Mouse (Mus musculus): ENCODE results near the gene Runx2. TPM values are rescaled to one million over a fixed set of nuclear protein-coding genes. Genes with fewer than 3 reads are reported as not detected.

Runx2 gene
- total and polyA plus RNA-seq, 3 experiments = not detected

GRCm38 (mm10) chr17:44603170-44603569 is 211.4 kb downstream of the Runx2 start:
- Histone ChIP-seq H3K27me3 (ENCODE audit: control insufficient read depth in 1 of 2, insufficient read depth in 2 of 2, low read length in 2 of 2) (no peaks in the 10 kb centered on the region; a peak in 1 of 4 replicates), H3K79me2 (ENCODE audit: control insufficient read depth, insufficient read depth, low read length, poor library complexity) (no peaks in the 10 kb centered on the region), H3K4me1 (ENCODE audit: control insufficient read depth in 1 of 2, insufficient read depth in 2 of 2, low read length in 2 of 2) (no peaks in the 10 kb centered on the region), H3K9me3 (replicated peaks; ENCODE audit: insufficient read depth, low read length) (no peaks in the 10 kb centered on the region), H3K36me3 (ENCODE audit: control insufficient read depth in 1 of 2, insufficient read depth in 2 of 2, low read length in 2 of 2) (no peaks in the 10 kb centered on the region; a peak in 1 of 4 replicates), H3K27ac (ENCODE audit: control insufficient read depth, low read depth, low read length) (no peak overlapping the region), H3K4me3 (ENCODE audit: control insufficient read depth in 1 of 2, insufficient read depth in 1 of 2, low read depth in 2 of 2, low read length in 2 of 2) (no peak overlapping the region), H3K9ac (ENCODE audit: control insufficient read depth, low read depth, low read length, poor library complexity, severe bottlenecking) (no peak overlapping the region)
- TF ChIP-seq POLR2AphosphoS5 (IDR thresholded peaks at IDR 0.05; ENCODE audit: borderline replicate concordance, low read depth, low read length) (no peak), MAFK (IDR thresholded peaks at IDR 0.05; ENCODE audit: borderline replicate concordance, low read depth, low read length) (no peak), USF2 (IDR thresholded peaks at IDR 0.05; ENCODE audit: borderline replicate concordance in 1 of 2, insufficient read depth in 1 of 2, low read depth in 1 of 2, low read length in 2 of 2) (no peak), SIN3A (IDR thresholded peaks at IDR 0.05; ENCODE audit: low read length) (no peak), POLR2AphosphoS2 (IDR thresholded peaks at IDR 0.05; ENCODE audit: low read length) (no peak), GABPA (IDR thresholded peaks at IDR 0.05; ENCODE audit: low read depth, low read length) (no peak), MEF2A (IDR thresholded peaks at IDR 0.05; ENCODE audit: extremely low read depth, insufficient replicate concordance, low read depth, low read length, poor library complexity, severe bottlenecking) (no peak), HCFC1 (IDR thresholded peaks at IDR 0.05; ENCODE audit: low read depth, low read length) (no peak), ELF1 (IDR thresholded peaks at IDR 0.05; ENCODE audit: low read depth, low read length) (no peak), CHD1 (IDR thresholded peaks at IDR 0.05; ENCODE audit: low read depth, low read length) (no peak), MAZ (IDR thresholded peaks at IDR 0.05; ENCODE audit: low read depth, low read length) (no peak), ETS1 (IDR thresholded peaks at IDR 0.05; ENCODE audit: low read depth, low read length) (no peak), SMC3 (IDR thresholded peaks at IDR 0.05; ENCODE audit: low read depth, low read length) (no peak), BHLHE40 (IDR thresholded peaks at IDR 0.05; ENCODE audit: borderline replicate concordance, low read depth, low read length) (no peak), ZMIZ1 (IDR thresholded peaks at IDR 0.05; ENCODE audit: low read depth, low read length) (no peak), MXI1 (IDR thresholded peaks at IDR 0.05; ENCODE audit: low read depth, low read length) (no peak)
- no peak for DNase-seq (ENCODE audit: low read depth, low spot score)

GRCm38 (mm10) chr17:44601317-44602021 is 213.1 kb downstream of the Runx2 start:
- no peaks in the 10 kb centered on the region for H3K79me2 ChIP-seq (ENCODE audit: control insufficient read depth, insufficient read depth, low read length, poor library complexity)
- H3K4me1 ChIP-seq (ENCODE audit: control insufficient read depth in 1 of 2, insufficient read depth in 2 of 2, low read length in 2 of 2) = no peaks in the 10 kb centered on the region
- no peak overlapping the region for H3K4me3 ChIP-seq (ENCODE audit: control insufficient read depth in 1 of 2, insufficient read depth in 1 of 2, low read depth in 2 of 2, low read length in 2 of 2)
- no peak overlapping the region for H3K27ac ChIP-seq (ENCODE audit: control insufficient read depth, low read depth, low read length)
- H3K9me3 ChIP-seq (replicated peaks; ENCODE audit: insufficient read depth, low read length) = no peaks in the 10 kb centered on the region
- TF ChIP-seq KAT2A (conservative IDR thresholded peaks at IDR 0.05; ENCODE audit: low read depth, low read length) = no peak
- no peak for TF ChIP-seq MAFK (IDR thresholded peaks at IDR 0.05; ENCODE audit: borderline replicate concordance, low read depth, low read length)
- no peak for TF ChIP-seq USF1 (IDR thresholded peaks at IDR 0.05; ENCODE audit: low read depth, low read length)
- TF ChIP-seq HCFC1 (IDR thresholded peaks at IDR 0.05; ENCODE audit: low read depth, low read length) = no peak
- TF ChIP-seq JUND (IDR thresholded peaks at IDR 0.05; ENCODE audit: low read depth, low read length) = no peak
- no peak for TF ChIP-seq CTCF (IDR thresholded peaks at IDR 0.05 in 2 of 3, conservative IDR thresholded peaks at IDR 0.05 in 1 of 3; ENCODE audit: control insufficient read depth in 1 of 3, insufficient read depth in 1 of 3, low read depth in 2 of 3, low read length in 3 of 3, poor library complexity in 1 of 3, severe bottlenecking in 1 of 3)
- no peak for TF ChIP-seq MEF2A (IDR thresholded peaks at IDR 0.05; ENCODE audit: extremely low read depth, insufficient replicate concordance, low read depth, low read length, poor library complexity, severe bottlenecking)
- TF ChIP-seq NELFE (IDR thresholded peaks at IDR 0.05; ENCODE audit: low read depth, low read length) = no peak
- TF ChIP-seq RCOR1 (IDR thresholded peaks at IDR 0.05; ENCODE audit: low read depth, low read length) = no peak
- no peak for TF ChIP-seq POLR2A (IDR thresholded peaks at IDR 0.05; ENCODE audit: control insufficient read depth in 1 of 2, insufficient read depth in 1 of 2, low read depth in 1 of 2, low read length in 2 of 2, poor library complexity in 1 of 2)
- no peak for TF ChIP-seq TCF12 (IDR thresholded peaks at IDR 0.05; ENCODE audit: low read depth, low read length)
- TF ChIP-seq TAL1 (IDR thresholded peaks at IDR 0.05; ENCODE audit: low read length) = no peak
- no peak for TF ChIP-seq POLR2AphosphoS5 (IDR thresholded peaks at IDR 0.05; ENCODE audit: borderline replicate concordance, low read depth, low read length)
- no peak for TF ChIP-seq ELF1 (IDR thresholded peaks at IDR 0.05; ENCODE audit: low read depth, low read length)
- no peak for TF ChIP-seq BHLHE40 (IDR thresholded peaks at IDR 0.05; ENCODE audit: borderline replicate concordance, low read depth, low read length)
- no peak for TF ChIP-seq ETS1 (IDR thresholded peaks at IDR 0.05; ENCODE audit: low read depth, low read length)
- TF ChIP-seq MXI1 (IDR thresholded peaks at IDR 0.05; ENCODE audit: low read depth, low read length) = no peak
- no peak overlapping the region for H3K9ac ChIP-seq (ENCODE audit: control insufficient read depth, low read depth, low read length, poor library complexity, severe bottlenecking)
- DNase-seq (ENCODE audit: low read depth, low spot score) = no peak
- no peaks in the 10 kb centered on the region; a peak in 1 of 4 replicates for H3K36me3 ChIP-seq (ENCODE audit: control insufficient read depth in 1 of 2, insufficient read depth in 2 of 2, low read length in 2 of 2)
- no peaks in the 10 kb centered on the region; a peak in 2 of 4 replicates for H3K27me3 ChIP-seq (ENCODE audit: control insufficient read depth in 1 of 2, insufficient read depth in 2 of 2, low read length in 2 of 2)
